Mouse (Mus musculus) neural tube, embryonic 13.5 days (tissue): ENCODE data around the gene Garnl3. TPM values are rescaled to one million over a fixed set of nuclear protein-coding genes. Genes with fewer than 3 reads are reported as not detected.
"Not testable (repeated sequence)": the region's sequence is repeated elsewhere in the genome, so short reads cannot be mapped to it uniquely, and the experiment has no call there.

Experiments
- ATAC-seq: fragments of 200-750 bp; cut with Nextera tagmentation; 2 replicates; pipeline ENCODE4 v1.8.0; 2017; ENCODE audit warnings: low read depth, mild to moderate bottlenecking, moderate TSS enrichment, moderate library complexity
- H3K27ac ChIP-seq: fragments of 300-500 bp; sonication (generic); replicated peaks from 2 replicates; pipeline ENCODE4 v1.5.1; 2015; ENCODE audit warnings: moderate library complexity, mild to moderate bottlenecking, inconsistent platforms
- H3K27me3 ChIP-seq: fragments of 300-500 bp; sonication (generic); 2 replicates; pipeline ENCODE4 v1.6.1; 2015; ENCODE audit warnings: mild to moderate bottlenecking, inconsistent platforms
- H3K36me3 ChIP-seq: fragments of 300-500 bp; sonication (generic); 2 replicates; pipeline ENCODE4 v1.6.1; 2015; ENCODE audit warnings: mild to moderate bottlenecking, inconsistent platforms
- H3K4me1 ChIP-seq: fragments of 300-500 bp; sonication (generic); replicated peaks from 2 replicates; pipeline ENCODE4 v1.6.1; 2015; ENCODE audit warnings: inconsistent platforms
- H3K4me2 ChIP-seq: fragments of 300-500 bp; sonication (generic); 2 replicates; pipeline ENCODE4 v1.6.1; 2015; ENCODE audit warnings: inconsistent platforms, mild to moderate bottlenecking, moderate library complexity
- H3K4me3 ChIP-seq: fragments of 300-500 bp; sonication (generic); 2 replicates; pipeline ENCODE4 v1.5.1; 2015; ENCODE audit warnings: mild to moderate bottlenecking, inconsistent platforms
- H3K9ac ChIP-seq: fragments of 300-500 bp; sonication (generic); 2 replicates; pipeline ENCODE4 v1.6.1; 2015; ENCODE audit warnings: moderate library complexity, mild to moderate bottlenecking, inconsistent platforms
- H3K9me3 ChIP-seq: fragments of 300-500 bp; sonication (generic); 2 replicates; pipeline ENCODE4 v1.6.1; 2016; ENCODE audit warnings: inconsistent platforms
- WGBS: fragments of 180-500 bp; shearing (Covaris S2); methylation state at CpG from one replicate; pipeline ENCODE4 v1.1.7; 2015; 5-methylcytosine and 5-hydroxymethylcytosine counted together
- polyA plus RNA-seq: library from polyadenylated mRNA; unstranded; fragments of >200 nt; fragmentation: Nextera tagmentation; extraction: Ambion mirVana; gene quantifications from 2 replicates; pipeline ENCODE4 v1.2.1, GENCODE M21; 2015

The Garnl3 gene
- polyA plus RNA-seq, 1 experiment from 2014 or later = 33.4 TPM

GRCm38 (mm10) chr2:33041571-33041970 lies 89.9 kb downstream of the Garnl3 start:
- Histone ChIP-seq H3K4me2 (no peak overlapping the region), H3K36me3 (no peaks in the 10 kb centered on the region)

GRCm38 (mm10) chr2:33037429-33037828 lies 94.0 kb downstream of the Garnl3 start:
- Histone ChIP-seq H3K9ac (no peak overlapping the region), H3K4me3 (no peak overlapping the region), H3K27me3 (no peaks in the 10 kb centered on the region), H3K27ac (no peak overlapping the region), H3K9me3 (no peaks in the 10 kb centered on the region), H3K4me2 (no peak overlapping the region), H3K36me3 (no peaks in the 10 kb centered on the region), H3K4me1 (no peaks in the 10 kb centered on the region)
- no peak for ATAC-seq
- WGBS = 61% methylated on average over 1 of the region's 1 CpGs

More at GRCm38 (mm10) chr2:33041571-33041970, 89.9 kb downstream of the Garnl3 start:
- WGBS = 71% methylated on average over 3 of the region's 3 CpGs
- Histone ChIP-seq H3K27me3 (no peaks in the 10 kb centered on the region), H3K9me3 (no peaks in the 10 kb centered on the region), H3K27ac (no peak overlapping the region), H3K9ac (no peak overlapping the region), H3K4me3 (no peak overlapping the region), H3K4me1 (peaks cover 7% of the 10 kb centered on the region; the same call in 1 of the 2 replicates)
- no peak for ATAC-seq

DNA sequence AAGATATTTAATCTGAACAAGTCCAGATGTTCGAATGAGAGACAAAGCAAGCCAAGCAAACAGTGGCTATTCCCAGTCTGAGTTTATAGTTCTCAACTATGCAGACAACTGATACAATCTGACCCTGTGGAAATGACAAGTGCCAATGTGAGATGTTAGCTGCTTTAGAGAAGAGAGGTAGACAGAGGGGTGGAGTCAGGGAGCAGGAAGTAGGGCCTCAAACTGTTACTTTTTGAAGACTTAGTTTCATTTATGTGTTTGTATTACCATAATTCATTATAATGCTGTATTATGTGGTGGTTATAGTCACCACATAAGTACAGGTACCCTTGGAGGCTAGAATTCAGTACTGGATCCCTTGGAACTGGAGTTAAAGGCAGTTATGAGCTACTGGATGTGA lies 96.2 kb downstream of the Garnl3 start:
- WGBS = 91% methylated on average over 1 of the region's 1 CpGs
- Histone ChIP-seq H3K4me3 (no peak overlapping the region), H3K4me1 (no peaks in the 10 kb centered on the region), H3K4me2 (no peak overlapping the region), H3K9me3 (no peaks in the 10 kb centered on the region), H3K27me3 (no peaks in the 10 kb centered on the region), H3K27ac (no peak overlapping the region), H3K36me3 (peaks cover 16% of the 10 kb centered on the region; the same call in 1 of the 2 replicates), H3K9ac (no peak overlapping the region)
- ATAC-seq = no peak

- Histone ChIP-seq H3K4me3 (no peak overlapping the region), H3K4me1 (no peaks in the 10 kb centered on the region), H3K27ac (no peak overlapping the region), H3K36me3 (peaks cover 20% of the 10 kb centered on the region), H3K4me2 (no peak overlapping the region), H3K27me3 (no peaks in the 10 kb centered on the region), H3K9me3 (no peaks in the 10 kb centered on the region), H3K9ac (no peak overlapping the region)
- WGBS = 96% methylated on average over 7 of the region's 7 CpGs
- no peak for ATAC-seq
These were observed 98.2 kb downstream of the Garnl3 start for GRCm38 (mm10) chr2:33033281-33033680.

- no peaks in the 10 kb centered on the region for H3K27me3 ChIP-seq
- H3K9me3 ChIP-seq = no peaks in the 10 kb centered on the region
- no peak overlapping the region for H3K4me3 ChIP-seq
- no peak overlapping the region for H3K9ac ChIP-seq
- WGBS = 84% methylated on average over 5 of the region's 5 CpGs
- peaks cover 26% of the 10 kb centered on the region for H3K36me3 ChIP-seq
- H3K4me2 ChIP-seq = no peak overlapping the region
- no peak overlapping the region for H3K27ac ChIP-seq
- H3K4me1 ChIP-seq = no peaks in the 10 kb centered on the region
- ATAC-seq = no peak
These were observed 98.9 kb downstream of the Garnl3 start for GRCm38 (mm10) chr2:33032391-33033062.

DNA sequence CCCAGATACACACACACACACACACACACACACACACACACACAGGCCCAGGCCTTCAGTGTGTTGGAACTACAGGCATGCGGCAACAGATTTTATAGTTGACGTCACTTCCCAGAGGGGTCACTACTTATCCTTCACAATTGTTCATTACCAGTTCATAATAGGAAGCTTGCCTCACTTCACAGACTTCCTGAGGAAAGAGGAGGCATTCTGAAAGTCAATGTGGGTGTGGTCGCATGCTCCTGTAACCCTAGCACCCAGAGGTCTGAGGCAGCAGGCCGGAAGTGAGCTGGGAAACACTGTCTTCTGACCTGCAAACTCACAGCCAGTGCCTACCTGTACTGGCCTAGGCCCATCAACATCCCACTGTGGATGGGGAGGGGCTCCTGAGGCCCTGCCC lies 106.4 kb downstream of the Garnl3 start:
- no peak overlapping the region for H3K4me3 ChIP-seq
- H3K36me3 ChIP-seq = peaks cover 7% of the 10 kb centered on the region; the same call in 1 of the 2 replicates
- no peak for ATAC-seq
- no peak overlapping the region for H3K27ac ChIP-seq
- H3K9me3 ChIP-seq = no peaks in the 10 kb centered on the region
- 78% methylated on average over 4 of the region's 4 CpGs for WGBS
- H3K4me2 ChIP-seq = no peak overlapping the region
- H3K9ac ChIP-seq = no peak overlapping the region
- no peaks in the 10 kb centered on the region for H3K4me1 ChIP-seq
- no peaks in the 10 kb centered on the region for H3K27me3 ChIP-seq

DNA sequence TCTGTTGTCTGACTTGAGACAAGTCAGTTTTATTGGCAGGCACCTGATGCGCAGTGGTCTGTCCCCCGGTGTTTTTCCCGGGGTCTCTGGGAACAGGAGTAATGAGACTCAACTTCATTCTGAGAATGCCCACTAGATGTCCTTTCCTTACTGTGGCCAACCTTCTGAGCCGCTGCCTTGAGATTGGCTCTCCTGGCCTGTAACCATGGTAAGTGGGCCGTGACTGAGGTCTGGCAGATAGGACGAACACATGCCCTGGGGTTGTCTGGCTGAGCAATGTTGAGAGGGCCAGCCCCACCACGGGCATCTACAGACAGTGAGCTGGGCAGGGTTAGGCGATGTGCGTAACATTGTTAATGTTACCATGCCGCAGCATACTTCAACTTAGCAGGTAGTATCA lies 106.9 kb downstream of the Garnl3 start:
- H3K4me2 ChIP-seq = no peak overlapping the region
- H3K36me3 ChIP-seq = peaks cover 6% of the 10 kb centered on the region; the same call in 1 of the 2 replicates
- no peaks in the 10 kb centered on the region for H3K27me3 ChIP-seq
- H3K27ac ChIP-seq = no peak overlapping the region
- 69% methylated on average over 10 of the region's 10 CpGs for WGBS
- H3K4me3 ChIP-seq = no peak overlapping the region
- no peak for ATAC-seq
- H3K9me3 ChIP-seq = no peaks in the 10 kb centered on the region
- H3K4me1 ChIP-seq = no peaks in the 10 kb centered on the region
- no peak overlapping the region for H3K9ac ChIP-seq

- H3K27me3 ChIP-seq = no peaks in the 10 kb centered on the region
- ATAC-seq = no peak
- peaks cover 3% of the 10 kb centered on the region; the same call in 1 of the 2 replicates for H3K36me3 ChIP-seq
- H3K4me2 ChIP-seq = no peak overlapping the region
- no peak overlapping the region for H3K9ac ChIP-seq
- no peaks in the 10 kb centered on the region for H3K4me1 ChIP-seq
- H3K4me3 ChIP-seq = no peak overlapping the region
- H3K9me3 ChIP-seq = no peaks in the 10 kb centered on the region
- H3K27ac ChIP-seq = no peak overlapping the region
- 82% methylated on average over 6 of the region's 6 CpGs for WGBS
These were observed 108.6 kb downstream of the Garnl3 start for GRCm38 (mm10) chr2:33022846-33023245.

DNA sequence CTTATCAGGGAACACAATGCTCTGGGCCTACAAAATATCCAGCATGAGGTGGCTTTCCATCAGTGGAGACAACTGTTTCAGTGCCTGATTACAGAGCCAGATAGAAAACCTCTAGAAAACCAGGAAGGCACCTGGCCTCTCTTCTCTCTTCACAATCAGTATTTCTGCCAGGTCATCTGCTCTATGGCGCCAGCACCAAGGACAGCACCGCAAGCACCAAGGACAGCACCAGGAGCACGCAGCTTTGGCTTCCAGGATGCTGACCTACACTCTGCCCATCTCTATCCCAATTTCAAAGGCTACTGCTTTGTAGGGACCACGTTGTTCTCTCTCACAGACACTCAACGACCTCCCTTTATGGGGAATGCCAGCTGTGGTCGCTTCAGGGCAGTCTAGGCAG lies 113.4 kb downstream of the Garnl3 start:
- ATAC-seq = no peak
- Histone ChIP-seq H3K4me3 (no peak overlapping the region), H3K36me3 (peaks cover 4% of the 10 kb centered on the region; the same call in 1 of the 2 replicates), H3K9me3 (no peaks in the 10 kb centered on the region), H3K4me2 (no peak overlapping the region), H3K27me3 (no peaks in the 10 kb centered on the region), H3K9ac (no peak overlapping the region), H3K4me1 (no peaks in the 10 kb centered on the region), H3K27ac (no peak overlapping the region)
- 6% methylated on average over 6 of the region's 6 CpGs for WGBS

DNA sequence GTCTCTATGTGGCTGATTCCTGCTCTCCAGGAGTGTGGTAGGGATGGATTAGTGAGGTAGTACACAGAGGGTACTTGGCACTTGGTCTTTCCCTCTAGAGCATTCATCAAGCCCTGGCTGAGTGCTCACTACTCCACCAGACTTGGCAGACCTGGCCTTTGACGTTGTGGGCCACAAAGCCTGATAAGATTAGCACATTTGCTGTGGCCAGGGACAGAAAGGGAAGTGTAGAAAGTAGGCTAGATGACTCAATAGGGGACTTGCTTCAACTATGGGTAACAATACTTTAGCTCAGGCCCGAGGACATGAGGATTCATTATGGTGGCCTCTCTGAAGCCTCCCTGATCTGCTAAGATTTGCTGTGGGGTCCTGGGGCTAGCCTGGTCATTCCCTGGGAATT lies 114.3 kb downstream of the Garnl3 start:
- no peak overlapping the region for H3K9ac ChIP-seq
- peaks cover 4% of the 10 kb centered on the region; the same call in 1 of the 2 replicates for H3K36me3 ChIP-seq
- H3K4me3 ChIP-seq = no peak overlapping the region
- no peak overlapping the region for H3K4me2 ChIP-seq
- 82% methylated on average over 2 of the region's 2 CpGs for WGBS
- no peaks in the 10 kb centered on the region for H3K4me1 ChIP-seq
- no peaks in the 10 kb centered on the region for H3K27me3 ChIP-seq
- no peaks in the 10 kb centered on the region for H3K9me3 ChIP-seq
- no peak overlapping the region for H3K27ac ChIP-seq
- ATAC-seq = no peak

DNA sequence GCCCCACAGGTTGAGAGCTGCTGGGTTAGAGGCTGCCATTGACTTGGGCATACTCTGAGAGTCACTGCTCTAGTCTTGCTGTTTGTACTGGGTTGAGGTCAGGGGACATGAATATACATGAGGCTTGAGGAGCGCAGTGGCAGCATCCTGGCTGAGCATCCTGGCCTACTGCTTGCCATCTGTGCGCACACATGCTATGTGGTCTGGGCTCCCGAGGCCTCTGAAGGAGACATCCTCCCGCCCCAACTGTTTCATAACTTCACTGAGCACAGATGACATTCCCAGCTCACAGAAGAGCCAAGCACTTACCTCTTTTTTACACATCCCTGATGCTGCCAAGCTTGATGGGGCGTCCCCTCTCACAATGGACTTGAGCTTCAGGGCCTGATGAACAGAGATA lies 116.6 kb downstream of the Garnl3 start:
- Histone ChIP-seq H3K4me1 (no peaks in the 10 kb centered on the region), H3K9me3 (no peaks in the 10 kb centered on the region), H3K27me3 (no peaks in the 10 kb centered on the region), H3K9ac (no peak overlapping the region), H3K36me3 (peaks cover 4% of the 10 kb centered on the region; the same call in 1 of the 2 replicates), H3K4me2 (no peak overlapping the region), H3K4me3 (no peak overlapping the region), H3K27ac (no peak overlapping the region)
- WGBS = 66% methylated on average over 5 of the region's 5 CpGs
- ATAC-seq = no peak

- 92% methylated on average over 4 of the region's 4 CpGs for WGBS
These were observed 122.4 kb downstream of the Garnl3 start for GRCm38 (mm10) chr2:33009055-33009454.

DNA sequence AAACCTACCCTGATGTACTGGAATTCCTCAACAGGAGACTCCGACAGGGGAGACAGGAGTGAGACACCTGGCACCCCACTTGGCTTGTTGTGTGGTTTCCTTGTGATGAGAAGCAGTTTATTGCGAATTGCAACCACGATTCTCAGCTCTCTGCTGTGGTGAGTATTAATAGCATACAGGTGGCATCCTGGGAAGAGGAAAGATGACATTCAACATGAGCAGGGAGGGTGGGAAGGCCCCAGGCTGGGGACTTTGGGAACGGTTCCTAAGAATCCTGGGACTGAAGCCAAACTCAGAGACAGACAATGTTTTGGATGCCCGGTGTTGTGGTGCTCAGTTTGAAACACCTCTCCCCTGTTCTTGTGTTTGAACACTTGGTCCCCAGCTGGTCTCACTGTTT lies 126.4 kb downstream of the Garnl3 start:
- H3K36me3 ChIP-seq = peaks cover 39% of the 10 kb centered on the region
- H3K4me2 ChIP-seq = no peak overlapping the region
- H3K9ac ChIP-seq = no peak overlapping the region
- no peak overlapping the region for H3K27ac ChIP-seq
- no peaks in the 10 kb centered on the region for H3K9me3 ChIP-seq
- no peaks in the 10 kb centered on the region for H3K4me1 ChIP-seq
- no peak overlapping the region for H3K4me3 ChIP-seq
- no peaks in the 10 kb centered on the region for H3K27me3 ChIP-seq
- 75% methylated on average over 5 of the region's 5 CpGs for WGBS
- ATAC-seq = no peak

More at GRCm38 (mm10) chr2:33009055-33009454, 122.4 kb downstream of the Garnl3 start:
- not testable (repeated sequence) for H3K27me3 ChIP-seq, H3K4me2 ChIP-seq, H3K4me3 ChIP-seq, H3K9me3 ChIP-seq, H3K4me1 ChIP-seq, H3K27ac ChIP-seq, ATAC-seq, H3K9ac ChIP-seq
- peaks cover 25% of the 10 kb centered on the region for H3K36me3 ChIP-seq
